Mouse (Mus musculus) right cerebral cortex, adult 18-20 months (tissue): ENCODE measurements around the gene Plac1.
A peak's percentile ranks its signal among the peaks of the same experiment; 100 is the strongest.

Experiments
- DNase-seq: peaks from one replicate; pipeline ENCODE4 v3.0.0; 2022; ENCODE audit warnings: mixed read lengths

Gene Plac1

DNA sequence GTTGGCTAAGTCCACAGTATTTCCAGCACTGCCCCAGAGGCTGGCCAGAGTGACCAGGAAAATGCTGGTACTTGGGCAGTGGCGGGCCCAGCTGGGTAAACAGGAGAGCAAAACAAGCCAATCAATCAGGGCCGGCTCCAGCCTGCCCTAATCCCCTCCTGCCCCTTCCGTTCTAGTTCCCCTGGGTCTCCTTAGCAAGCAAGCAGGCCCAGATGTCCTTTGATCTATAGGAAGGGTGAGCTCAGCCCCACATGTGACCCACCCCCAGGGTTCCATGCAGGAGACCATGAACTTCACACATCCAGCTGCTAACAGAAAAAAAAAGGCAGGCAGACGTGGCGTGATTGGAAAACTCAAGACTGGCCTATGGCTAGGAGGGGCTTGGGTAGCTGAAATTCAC, 43.5 kb downstream of the Plac1 start:
- DNase-seq, result no peak

- DNase-seq, result no peak
Measured at GRCm38 (mm10) chrX:53188692-53189091, 51.2 kb downstream of the Plac1 start.

DNA sequence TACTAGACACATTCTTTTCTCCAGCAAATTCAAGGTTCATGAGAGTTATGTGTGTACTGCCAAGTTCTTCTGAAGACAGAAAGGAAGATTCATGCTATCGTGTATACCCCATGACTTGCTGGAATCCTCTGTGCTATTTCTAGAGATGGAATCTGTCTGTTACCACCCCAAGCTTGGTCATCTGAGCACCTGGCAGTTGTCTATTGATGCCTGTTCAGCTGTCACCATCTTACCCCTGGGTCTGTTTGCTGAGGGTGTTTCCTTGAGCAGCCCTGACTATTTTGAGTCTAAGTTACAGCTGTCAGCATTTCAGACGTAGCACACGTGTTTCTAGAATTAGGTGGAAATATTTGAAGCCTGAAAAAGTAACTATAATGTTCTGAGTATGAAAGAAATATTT, 60.1 kb downstream of the Plac1 start:
- DNase-seq, result no peak

DNA sequence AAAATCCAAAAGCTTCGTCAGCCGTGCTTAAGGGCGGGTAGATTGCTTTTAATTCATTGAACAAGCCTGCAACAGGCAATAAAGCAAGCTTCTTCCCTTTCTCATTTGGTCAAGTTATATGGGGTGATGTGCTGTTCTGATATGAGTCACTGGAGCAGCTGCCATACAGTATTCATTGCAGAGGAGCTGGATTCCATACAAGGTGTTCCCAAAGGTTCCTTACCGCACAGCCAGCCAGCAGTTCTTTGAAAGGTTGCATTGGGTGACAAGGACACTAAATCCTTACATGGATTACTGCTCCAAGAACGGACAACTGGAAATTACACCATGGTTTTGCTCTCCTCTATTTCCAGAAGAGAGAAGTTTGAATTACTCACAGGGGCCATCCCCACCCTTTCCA, 63.6 kb downstream of the Plac1 start:
- no peak for DNase-seq

DNA sequence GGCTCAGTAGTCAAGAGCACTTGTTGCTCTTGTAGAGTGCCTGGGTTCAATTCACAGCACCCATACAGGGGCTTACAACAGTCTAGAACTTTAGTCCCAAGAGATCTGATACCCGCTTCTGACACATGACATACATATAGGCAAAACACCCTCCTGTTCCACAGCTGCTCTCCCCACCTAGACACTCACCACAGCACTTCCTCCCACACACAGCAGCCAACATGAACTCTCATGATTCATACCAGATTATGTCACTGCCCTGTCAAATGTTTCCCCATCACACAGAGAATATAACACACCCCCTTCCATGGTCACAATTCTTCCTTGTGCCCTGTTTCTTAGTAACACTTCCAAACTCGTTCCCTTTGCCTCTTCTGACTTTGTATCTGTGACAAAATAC, 71.3 kb downstream of the Plac1 start:
- DNase-seq, result no peak

- DNase-seq, result peak; percentile 0
Measured at GRCm38 (mm10) chrX:53166901-53167525, 72.9 kb downstream of the Plac1 start.

- DNase-seq, result no peak
Measured at GRCm38 (mm10) chrX:53166251-53166900, 73.5 kb downstream of the Plac1 start.

DNA sequence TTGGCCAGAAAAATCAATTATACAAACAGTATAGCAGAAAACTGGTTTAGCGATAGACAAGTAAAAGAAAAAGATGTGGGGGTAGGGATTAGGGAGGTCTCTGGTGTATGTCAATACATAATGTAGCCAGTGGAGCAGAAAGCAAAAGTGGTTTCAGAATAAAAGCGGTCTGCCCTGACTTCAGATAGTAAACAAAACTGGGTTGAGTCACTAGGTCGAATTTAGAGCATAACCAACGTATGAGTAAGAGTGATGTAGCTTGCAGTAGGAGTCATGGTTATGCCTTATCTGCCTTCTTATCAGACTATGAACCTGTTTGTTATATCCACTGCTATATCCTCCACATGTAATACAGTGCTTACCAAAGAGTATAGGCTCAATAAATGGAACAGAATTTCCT, 77.3 kb downstream of the Plac1 start:
- no peak for DNase-seq

DNA sequence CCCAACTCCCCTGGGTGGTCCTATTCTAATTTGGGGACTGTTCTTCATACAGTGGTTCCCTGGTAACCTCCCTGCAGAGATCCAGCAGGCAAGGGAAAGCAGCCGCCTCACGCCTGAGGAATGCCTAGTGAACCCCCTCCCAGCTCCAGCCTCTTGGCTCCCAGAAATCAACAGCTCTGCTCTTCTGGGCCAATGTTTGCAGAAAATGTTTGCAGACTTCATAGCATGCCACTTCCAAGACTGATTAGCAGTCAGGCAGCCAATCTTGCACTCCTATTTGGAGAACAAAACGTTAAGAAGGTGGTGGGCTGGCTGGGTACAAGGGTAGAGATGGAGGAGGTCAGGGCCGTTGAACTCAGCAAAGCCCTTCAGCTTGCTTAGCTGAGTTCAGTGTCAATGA, 78.3 kb downstream of the Plac1 start:
- no peak for DNase-seq

DNA sequence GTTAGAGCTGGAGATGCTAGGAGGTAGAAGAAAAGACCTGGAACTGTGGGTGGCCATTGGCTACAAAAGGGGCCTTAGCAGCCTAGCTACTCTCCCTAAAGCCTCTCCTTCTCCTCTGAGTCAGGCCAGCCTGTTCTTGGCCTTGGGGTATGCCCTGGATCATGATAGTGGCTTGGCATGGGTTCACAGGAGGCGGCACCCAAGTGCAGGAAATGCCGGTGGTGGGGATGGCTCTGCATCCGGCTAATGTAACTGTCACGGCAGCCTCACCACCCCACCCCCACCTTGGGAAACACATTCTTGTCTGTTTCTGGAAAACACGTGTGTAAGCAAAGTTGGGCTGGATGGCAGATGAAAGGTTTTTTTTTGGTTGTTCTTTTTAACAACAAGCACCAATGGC, 78.8 kb downstream of the Plac1 start:
- DNase-seq, result no peak

- no peak for DNase-seq
Measured at GRCm38 (mm10) chrX:53148039-53148438, 91.9 kb downstream of the Plac1 start.

DNA sequence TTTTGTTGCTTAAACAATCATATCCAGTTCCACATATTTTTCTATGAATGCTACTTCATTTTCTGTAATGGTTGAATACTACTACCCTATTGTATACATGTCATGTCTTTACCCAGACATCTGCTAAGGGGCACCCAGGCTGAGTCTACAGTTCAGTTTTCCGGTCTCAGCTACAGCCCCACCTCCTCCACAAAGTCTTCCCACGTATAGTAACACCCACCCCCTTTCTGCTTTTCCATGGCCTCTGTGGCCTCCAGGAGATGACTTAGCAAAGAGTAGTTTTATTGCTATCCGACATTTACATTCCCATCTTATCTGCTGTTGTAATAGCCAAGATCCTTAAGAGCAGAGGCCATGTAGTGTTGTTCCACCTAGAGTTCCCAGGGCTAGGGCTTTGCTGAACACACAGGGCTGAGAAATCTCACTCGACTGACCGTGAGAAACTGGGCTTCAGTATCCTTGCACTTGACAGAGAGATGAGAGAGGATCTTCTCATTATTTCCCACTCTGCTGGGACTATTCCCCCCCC, 93.5 kb downstream of the Plac1 start:
- no peak for DNase-seq

DNA sequence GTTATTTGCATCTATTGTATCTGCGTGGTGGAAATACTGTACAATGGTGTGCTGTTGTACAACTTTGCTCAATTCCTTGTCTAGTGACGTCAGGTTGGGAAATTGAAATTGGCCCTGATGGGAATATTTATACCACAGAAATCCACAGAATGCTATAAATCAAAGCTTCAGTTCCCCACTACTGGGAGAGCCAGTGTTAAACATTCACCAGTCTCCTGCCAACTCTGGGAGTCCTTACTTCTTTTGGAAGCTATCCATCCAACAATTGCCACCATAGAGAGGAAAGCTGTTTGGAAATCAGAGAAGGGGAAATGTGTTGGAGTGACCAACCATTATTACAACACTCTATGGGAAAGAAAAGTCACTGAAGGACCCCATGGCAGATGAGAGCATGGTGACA, 100.3 kb downstream of the Plac1 start:
- DNase-seq, result no peak

GRCm38 (mm10) chrX:53137066-53137465, 102.8 kb downstream of the Plac1 start:
- no peak for DNase-seq

DNA sequence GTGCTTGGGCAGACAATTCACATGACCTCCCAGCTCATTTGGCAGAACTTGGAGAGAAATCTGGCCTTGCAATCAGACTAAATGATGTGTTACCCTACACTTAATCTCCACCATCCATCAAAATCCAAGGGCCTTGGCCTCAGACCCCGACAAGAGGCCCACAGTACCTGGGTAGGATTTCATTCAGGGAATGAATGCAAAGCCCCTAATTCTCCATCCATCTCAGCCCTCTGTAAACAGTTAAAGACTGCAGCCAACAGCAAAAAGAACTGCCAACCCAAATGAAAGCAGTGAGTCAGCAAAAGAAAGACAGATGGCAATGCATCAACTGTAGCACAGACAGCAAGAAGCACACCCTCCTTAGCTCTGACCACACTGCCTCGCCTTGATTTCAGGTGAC, 110.4 kb downstream of the Plac1 start:
- no peak for DNase-seq

GRCm38 (mm10) chrX:53126492-53127033, 113.3 kb downstream of the Plac1 start:
- DNase-seq, result no peak

DNA sequence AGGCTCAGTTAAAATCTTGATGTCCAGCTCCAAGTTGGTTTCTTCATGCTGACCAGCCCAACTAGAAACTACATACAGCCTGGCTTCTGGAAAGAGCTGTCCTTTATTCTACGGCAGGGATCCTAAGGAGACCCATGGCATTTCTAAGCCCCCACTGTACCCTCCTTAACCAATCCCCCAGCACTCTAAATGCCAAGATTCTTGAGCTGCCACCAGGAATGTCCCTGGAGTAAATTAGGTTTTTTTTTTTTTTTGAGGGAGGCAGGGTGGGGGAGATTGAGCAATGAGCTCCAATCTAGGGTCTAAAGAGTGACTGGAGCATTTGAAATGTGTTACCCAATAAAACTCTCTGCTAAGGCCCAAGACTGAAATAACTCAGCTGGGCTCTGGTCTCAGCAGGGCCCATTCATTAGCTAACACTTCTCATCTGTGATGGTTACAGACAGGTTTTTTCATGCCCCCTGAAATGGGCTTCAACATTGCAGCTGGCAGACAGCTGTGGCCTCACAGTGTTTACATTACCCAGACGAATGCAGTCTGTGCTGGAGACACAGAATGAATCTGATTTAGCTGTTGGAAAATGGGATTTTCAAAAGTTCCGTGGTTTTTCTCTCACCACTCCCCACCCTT, 114.0 kb downstream of the Plac1 start:
- no peak for DNase-seq

GRCm38 (mm10) chrX:53123562-53123961, 116.3 kb downstream of the Plac1 start:
- DNase-seq, result no peak

GRCm38 (mm10) chrX:53118631-53119030, 121.3 kb downstream of the Plac1 start:
- peak; percentile 2 for DNase-seq

DNA sequence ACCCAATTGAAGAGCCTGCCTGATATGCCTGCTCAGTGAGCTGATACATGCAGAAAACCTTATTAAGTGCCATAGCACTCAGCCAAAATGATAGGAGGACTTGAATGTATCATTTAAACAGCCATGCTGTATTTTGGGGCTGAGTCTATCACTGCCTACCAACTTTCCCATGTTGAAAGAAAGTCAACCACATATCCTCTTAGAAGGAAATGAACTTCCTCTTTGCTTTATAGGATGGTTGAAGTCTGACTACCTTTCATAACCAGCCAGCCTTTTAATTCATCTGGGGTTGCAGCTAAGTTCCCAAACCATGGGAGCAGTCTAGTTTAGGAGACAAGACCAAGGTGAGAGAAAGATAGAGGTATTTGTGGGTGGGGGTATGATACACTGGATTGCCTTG, 121.9 kb downstream of the Plac1 start:
- DNase-seq, result no peak

DNA sequence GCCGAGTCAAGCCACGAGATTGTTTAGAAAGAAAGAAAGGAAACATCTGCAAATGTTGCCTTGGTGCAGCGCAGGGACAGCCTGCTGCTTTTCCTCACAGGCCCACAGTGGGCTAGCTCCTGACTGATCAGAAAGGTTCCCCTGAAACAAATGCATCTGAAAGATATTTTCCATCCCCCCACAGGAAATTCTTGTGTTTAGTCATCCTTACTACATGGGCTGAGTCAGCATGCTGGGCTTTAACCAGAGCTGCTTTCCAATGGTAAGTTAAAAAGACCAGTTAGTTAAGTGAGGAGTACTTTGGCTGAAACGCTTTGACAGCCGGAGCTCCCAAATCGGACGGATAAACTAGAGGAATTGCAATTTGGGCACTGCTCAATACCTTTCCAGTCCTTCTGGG, 124.9 kb downstream of the Plac1 start:
- no peak for DNase-seq

- DNase-seq, result no peak
Measured at GRCm38 (mm10) chrX:53110142-53110541, 129.8 kb downstream of the Plac1 start.

DNA sequence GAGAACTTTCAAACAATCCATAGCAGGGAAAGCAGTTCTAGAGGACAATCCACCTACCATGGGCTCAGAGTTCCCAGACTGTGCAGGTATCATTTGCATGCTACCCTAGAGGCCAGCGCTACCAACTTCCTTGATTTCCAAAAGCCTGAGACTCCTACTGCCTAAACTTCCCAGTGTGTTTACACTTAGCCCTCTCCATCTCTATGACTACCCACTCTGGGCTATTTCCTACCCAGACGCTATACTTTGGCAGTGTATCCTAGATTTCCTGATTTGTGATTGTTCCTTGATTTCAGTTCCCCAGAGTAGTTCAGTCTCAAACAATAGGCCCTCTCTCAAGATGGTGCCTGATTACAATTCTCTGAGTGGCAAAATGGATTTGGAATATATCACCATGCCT, 132.8 kb downstream of the Plac1 start:
- DNase-seq, result no peak

DNA sequence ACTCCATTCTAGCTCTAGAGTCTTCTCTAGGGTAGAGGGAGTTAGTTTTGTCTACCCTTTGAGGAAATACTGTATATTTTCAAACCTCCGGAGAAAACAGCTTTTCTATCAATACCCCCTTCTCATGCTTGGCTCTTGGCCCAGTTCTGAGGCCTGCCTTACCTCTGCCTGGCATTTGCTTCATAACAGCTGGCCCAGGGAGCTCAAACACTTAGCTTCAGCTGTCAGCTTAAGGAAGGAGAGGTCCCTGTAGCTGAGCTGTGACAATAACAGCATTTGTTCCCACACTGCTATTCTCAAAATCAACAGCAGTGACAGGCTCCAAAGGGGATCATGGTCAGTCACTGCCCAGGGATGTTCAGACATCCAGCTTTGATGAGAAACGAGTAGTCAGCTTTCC, 138.7 kb downstream of the Plac1 start:
- no peak for DNase-seq
